Mouse (Mus musculus): ENCODE data around the gene Cd36. TPM values are rescaled to one million over a fixed set of nuclear protein-coding genes. Genes with fewer than 3 reads are reported as not detected.

The Cd36 gene
- polyA plus RNA-seq, 1 experiment, result not detected

DNA sequence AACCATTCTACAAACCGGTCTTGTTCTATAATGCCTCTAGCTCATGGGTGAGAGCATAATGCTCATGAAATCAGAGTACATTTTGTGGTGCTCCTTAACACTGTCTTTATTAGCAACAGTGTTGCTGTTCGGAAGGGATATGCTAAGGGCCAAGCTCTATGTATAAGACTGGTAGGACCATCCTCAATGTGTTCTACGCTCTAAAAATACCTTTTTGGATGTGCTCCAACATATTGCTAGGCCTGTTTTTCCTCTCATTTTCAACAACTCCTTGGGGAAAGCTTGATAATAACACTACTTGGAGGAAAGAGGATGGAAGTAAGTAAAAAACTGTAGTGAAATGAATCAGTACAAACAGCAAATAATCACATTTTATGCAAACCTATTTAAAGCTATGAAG lies 44.7 kb downstream of the Cd36 start:
- no peaks in the 10 kb centered on the region for H3K4me1 ChIP-seq
- no peak for TF ChIP-seq GATA1 (IDR thresholded peaks at IDR 0.05; ENCODE audit: borderline replicate concordance, low read length)
- no peak for TF ChIP-seq FLI1 (IDR thresholded peaks at IDR 0.05; ENCODE audit: low read length)
- H3K4me3 ChIP-seq (replicated peaks), result no peak overlapping the region
- no peaks in the 10 kb centered on the region for H3K9me3 ChIP-seq
- no peaks in the 10 kb centered on the region for H3K27me3 ChIP-seq (replicated peaks)
- no peaks in the 10 kb centered on the region for H3K36me3 ChIP-seq (replicated peaks; ENCODE audit: low read length)

DNA sequence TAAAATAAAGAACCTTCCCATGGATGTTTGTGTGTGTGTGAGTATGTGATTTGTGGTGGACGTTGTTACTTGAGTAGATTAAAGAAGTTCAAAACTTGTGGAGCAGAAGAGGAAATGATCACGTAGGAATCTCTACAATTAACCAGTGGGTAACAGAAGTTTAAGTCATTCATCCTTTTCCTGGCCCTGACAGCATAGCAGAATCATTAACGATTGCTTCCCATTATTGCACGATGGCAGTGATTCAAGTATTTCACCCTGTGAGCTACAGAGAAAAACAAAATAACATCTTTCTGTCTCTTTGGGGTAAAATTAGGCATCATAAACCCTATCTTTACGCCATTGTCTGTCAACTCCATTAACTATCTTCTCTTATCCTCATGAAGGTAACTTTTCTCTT lies 45.3 kb downstream of the Cd36 start:
- no peak for TF ChIP-seq GATA1 (IDR thresholded peaks at IDR 0.05; ENCODE audit: borderline replicate concordance, low read length)
- TF ChIP-seq FLI1 (IDR thresholded peaks at IDR 0.05; ENCODE audit: low read length), result no peak
- H3K9me3 ChIP-seq, result no peaks in the 10 kb centered on the region

DNA sequence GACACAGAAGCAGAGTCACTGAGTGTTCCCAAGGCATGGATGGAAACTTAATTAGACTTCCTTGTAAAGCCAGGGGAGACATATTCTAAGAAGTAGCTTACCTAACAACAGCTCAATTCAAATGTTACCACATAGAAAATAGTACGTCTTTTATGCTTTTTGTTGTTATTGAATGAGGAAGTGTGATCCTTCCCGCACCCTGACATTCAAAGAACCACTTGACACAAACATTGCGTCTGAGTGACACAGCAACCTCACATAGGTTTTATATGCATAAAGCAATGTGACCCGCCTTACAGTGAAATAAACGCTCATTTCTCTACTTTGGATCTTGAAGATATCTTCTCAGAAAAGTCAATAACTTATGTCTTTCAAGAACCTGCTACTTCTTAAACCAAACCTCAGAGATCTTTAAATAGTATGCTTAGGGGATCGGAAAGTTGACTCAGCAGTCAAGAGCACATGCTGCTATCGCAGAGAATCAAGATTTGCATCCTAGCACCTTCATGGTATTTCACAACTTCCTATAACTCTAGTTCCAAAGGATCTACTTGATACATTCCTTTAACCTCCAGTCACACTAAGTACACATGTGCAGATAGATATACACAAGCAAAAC lies 46.4 kb downstream of the Cd36 start:
- no peak for TF ChIP-seq GATA1 (IDR thresholded peaks at IDR 0.05; ENCODE audit: borderline replicate concordance, low read length)
- TF ChIP-seq FLI1 (IDR thresholded peaks at IDR 0.05; ENCODE audit: low read length), result no peak
- Histone ChIP-seq H3K9me3 (no peaks in the 10 kb centered on the region), H3K4me3 (replicated peaks) (no peak overlapping the region), H3K4me1 (no peaks in the 10 kb centered on the region), H3K36me3 (replicated peaks; ENCODE audit: low read length) (no peaks in the 10 kb centered on the region), H3K27me3 (replicated peaks) (no peaks in the 10 kb centered on the region)

More for the DNA sequence above, 45.3 kb downstream of the Cd36 start:
- no peaks in the 10 kb centered on the region for H3K4me1 ChIP-seq
- no peaks in the 10 kb centered on the region for H3K27me3 ChIP-seq (replicated peaks)
- H3K4me3 ChIP-seq (replicated peaks), result no peak overlapping the region
- H3K36me3 ChIP-seq (replicated peaks; ENCODE audit: low read length), result no peaks in the 10 kb centered on the region

DNA sequence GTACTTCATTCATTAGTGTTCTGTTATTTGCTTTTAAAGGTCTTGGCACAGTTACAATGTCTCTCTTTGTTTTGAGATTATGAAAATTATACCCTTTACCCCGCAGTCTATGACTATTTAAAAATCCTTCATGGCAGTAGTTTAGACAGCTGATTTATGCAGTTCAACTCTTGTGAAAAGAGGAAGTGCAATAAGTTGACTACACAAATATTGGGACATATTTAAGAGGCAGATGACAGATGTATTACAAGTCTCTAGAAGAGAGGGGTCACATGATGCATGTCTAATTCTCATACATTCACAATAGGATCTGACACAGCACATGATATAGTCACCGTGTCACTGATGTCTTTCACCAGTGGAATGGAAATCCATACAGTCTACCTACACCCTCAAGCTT lies 49.1 kb downstream of the Cd36 start:
- TF ChIP-seq GATA1 (IDR thresholded peaks at IDR 0.05; ENCODE audit: borderline replicate concordance, low read length) (no peak), FLI1 (IDR thresholded peaks at IDR 0.05; ENCODE audit: low read length) (no peak)
- no peaks in the 10 kb centered on the region for H3K36me3 ChIP-seq (replicated peaks; ENCODE audit: low read length)
- no peak overlapping the region for H3K4me3 ChIP-seq (replicated peaks)
- no peaks in the 10 kb centered on the region for H3K9me3 ChIP-seq
- H3K4me1 ChIP-seq, result no peaks in the 10 kb centered on the region
- no peaks in the 10 kb centered on the region for H3K27me3 ChIP-seq (replicated peaks)

DNA sequence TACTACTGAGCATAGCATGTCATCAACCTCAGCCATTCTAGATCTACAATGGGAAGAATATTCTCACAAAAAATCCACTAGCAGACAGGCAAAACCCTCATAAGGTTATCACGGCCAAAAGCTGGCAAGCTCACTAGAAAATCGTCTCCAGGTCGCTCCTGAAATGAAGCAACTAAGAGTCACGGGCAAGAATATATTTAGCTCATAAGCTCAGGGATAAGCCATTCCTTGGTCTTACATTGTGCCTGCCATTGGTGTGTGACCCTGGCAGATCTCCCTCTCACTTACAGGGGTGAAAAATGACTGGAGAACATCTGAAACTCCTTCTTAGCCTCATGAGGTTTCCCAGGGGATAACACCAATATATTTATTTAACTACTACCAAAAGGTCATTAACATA lies 52.2 kb downstream of the Cd36 start:
- no peak overlapping the region for H3K4me3 ChIP-seq (replicated peaks)

DNA sequence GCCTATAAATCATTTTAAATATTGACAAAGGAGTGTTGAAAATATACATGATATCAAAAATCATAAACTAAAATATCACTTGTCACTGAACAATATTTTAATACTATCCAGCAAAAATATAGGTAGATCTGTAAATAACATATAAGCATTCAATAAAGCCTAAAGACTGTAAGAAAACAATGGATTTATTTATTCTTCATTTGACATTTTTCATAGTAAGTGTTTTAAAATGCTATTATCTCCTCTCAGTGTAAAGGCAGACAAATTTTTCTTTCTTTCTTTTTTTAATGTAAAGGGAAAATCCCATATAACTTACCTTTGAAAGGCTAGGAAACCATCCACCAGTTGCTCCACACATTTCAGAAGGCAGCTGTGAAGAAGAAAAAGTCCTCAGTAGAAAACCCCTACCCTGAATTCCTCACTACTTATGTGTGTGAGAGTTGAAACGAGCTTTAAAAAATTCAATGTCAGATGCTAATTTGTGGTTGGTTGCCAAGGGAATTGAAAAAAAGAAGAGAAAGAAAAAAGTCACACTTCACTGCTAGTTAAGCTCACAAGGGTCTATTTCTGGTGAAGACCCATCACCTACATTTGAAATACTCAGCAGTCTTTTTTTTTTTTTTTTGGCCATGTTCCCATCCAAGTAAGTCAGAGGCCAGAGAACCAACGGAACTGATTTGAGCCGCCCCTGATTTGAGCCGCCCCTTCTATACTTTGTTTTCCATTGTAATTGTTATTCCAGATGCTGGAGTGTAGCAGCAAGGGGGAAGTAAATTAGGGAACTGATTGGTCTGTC lies 53.1 kb downstream of the Cd36 start:
- H3K36me3 ChIP-seq (replicated peaks; ENCODE audit: low read length), result no peaks in the 10 kb centered on the region
- H3K27me3 ChIP-seq (replicated peaks), result no peaks in the 10 kb centered on the region
- no peak for TF ChIP-seq GATA1 (IDR thresholded peaks at IDR 0.05; ENCODE audit: borderline replicate concordance, low read length)
- TF ChIP-seq FLI1 (IDR thresholded peaks at IDR 0.05; ENCODE audit: low read length), result no peak
- no peaks in the 10 kb centered on the region; the same call in 1 of the 2 replicates for H3K4me1 ChIP-seq
- H3K4me3 ChIP-seq (replicated peaks), result no peak overlapping the region
- no peaks in the 10 kb centered on the region for H3K9me3 ChIP-seq

More for the DNA sequence above, 52.2 kb downstream of the Cd36 start:
- Histone ChIP-seq H3K36me3 (replicated peaks; ENCODE audit: low read length) (no peaks in the 10 kb centered on the region), H3K9me3 (no peaks in the 10 kb centered on the region), H3K27me3 (replicated peaks) (no peaks in the 10 kb centered on the region), H3K4me1 (no peaks in the 10 kb centered on the region)
- TF ChIP-seq FLI1 (IDR thresholded peaks at IDR 0.05; ENCODE audit: low read length) (no peak), GATA1 (IDR thresholded peaks at IDR 0.05; ENCODE audit: borderline replicate concordance, low read length) (no peak)

DNA sequence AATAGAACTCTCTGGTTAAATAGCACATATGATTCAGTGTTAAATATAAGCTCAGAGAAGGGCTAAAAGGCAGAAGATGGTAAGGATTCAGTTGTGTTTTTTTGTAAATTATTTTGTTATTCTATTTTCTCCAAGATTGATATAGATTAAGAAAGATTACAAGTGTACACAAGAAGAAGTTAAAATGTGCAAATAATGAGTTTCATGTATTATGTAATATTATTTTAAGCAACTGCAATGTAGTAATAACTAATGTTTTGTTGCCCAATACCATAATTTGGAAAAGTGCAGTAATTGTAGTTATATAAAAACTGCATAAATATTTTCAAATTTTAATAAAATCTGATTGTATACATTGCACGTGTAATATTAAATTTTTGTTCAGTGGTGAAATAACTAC lies 54.8 kb downstream of the Cd36 start:
- no peaks in the 10 kb centered on the region for H3K27me3 ChIP-seq (replicated peaks)
- TF ChIP-seq FLI1 (IDR thresholded peaks at IDR 0.05; ENCODE audit: low read length) (no peak), GATA1 (IDR thresholded peaks at IDR 0.05; ENCODE audit: borderline replicate concordance, low read length) (no peak)
- H3K36me3 ChIP-seq (replicated peaks; ENCODE audit: low read length), result no peaks in the 10 kb centered on the region
- peaks cover 4% of the 10 kb centered on the region; the same call in 1 of the 2 replicates for H3K4me1 ChIP-seq
- H3K4me3 ChIP-seq (replicated peaks), result no peak overlapping the region
- no peaks in the 10 kb centered on the region for H3K9me3 ChIP-seq

DNA sequence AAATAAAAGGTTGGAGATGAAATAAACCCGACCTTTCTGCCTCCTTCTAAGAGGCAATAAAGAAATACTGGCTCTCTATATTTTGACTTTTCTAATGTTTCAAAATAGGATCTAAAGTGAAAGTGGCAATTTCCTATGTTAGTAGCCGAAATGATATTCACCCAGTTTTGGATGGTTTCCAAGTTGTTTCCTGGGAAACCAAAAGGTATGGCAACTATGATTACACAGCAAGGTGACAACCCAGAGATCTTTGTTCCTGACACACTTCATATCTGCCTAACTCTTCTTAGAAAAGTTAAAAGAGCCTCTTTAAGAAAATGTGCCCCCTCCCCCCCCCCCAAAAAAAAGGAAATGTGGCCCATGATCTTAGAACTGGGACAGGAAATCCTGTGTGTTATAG lies 58.1 kb downstream of the Cd36 start:
- no peaks in the 10 kb centered on the region for H3K9me3 ChIP-seq
- H3K36me3 ChIP-seq (replicated peaks; ENCODE audit: low read length), result no peaks in the 10 kb centered on the region
- no peak overlapping the region for H3K4me3 ChIP-seq (replicated peaks)
- no peaks in the 10 kb centered on the region for H3K27me3 ChIP-seq (replicated peaks)
- TF ChIP-seq FLI1 (IDR thresholded peaks at IDR 0.05; ENCODE audit: low read length) (no peak), GATA1 (IDR thresholded peaks at IDR 0.05; ENCODE audit: borderline replicate concordance, low read length) (no peak)
- peaks cover 4% of the 10 kb centered on the region; the same call in 1 of the 2 replicates for H3K4me1 ChIP-seq

DNA sequence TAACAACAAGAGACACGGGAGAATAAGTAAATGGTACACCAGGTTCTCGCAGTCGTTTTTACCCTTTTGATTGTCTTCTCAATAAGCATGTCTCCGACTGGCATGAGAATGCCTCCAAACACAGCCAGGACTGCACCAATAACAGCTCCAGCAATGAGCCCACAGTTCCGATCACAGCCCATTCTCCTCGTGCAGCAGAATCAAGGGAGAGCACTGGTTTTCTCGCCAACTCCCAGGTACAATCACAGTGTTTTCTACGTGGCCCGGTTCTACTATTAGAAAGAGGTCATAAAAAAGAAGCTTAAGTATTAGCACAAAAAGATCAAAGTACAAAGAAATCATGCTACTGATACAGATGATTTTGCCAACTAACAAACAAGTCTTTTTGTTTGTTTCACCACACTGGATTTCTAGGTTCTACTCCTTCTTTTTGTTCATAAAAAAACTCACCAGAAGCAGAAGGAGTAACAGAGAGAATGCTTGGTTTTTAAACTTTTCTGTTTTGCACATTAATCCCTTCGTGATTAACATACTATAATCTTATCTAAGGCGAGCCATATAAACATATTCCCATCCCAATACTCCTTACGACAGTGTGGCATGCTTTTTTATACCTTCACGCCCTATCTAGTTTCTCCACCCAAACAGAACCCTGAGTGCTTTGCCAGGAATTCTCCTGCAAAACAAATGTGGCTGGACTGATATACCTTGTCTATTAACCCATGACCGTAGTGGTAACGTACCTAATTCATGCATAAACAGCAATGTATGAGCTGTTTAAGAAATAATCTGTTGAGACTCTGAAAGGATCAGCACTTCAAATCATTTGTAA lies 59.7 kb downstream of the Cd36 start:
- H3K4me3 ChIP-seq (replicated peaks), result no peak overlapping the region
- peaks cover 4% of the 10 kb centered on the region; the same call in 1 of the 2 replicates for H3K4me1 ChIP-seq

More for the DNA sequence above, 59.7 kb downstream of the Cd36 start:
- H3K27me3 ChIP-seq (replicated peaks), result no peaks in the 10 kb centered on the region
- H3K36me3 ChIP-seq (replicated peaks; ENCODE audit: low read length), result no peaks in the 10 kb centered on the region
- no peak for TF ChIP-seq GATA1 (IDR thresholded peaks at IDR 0.05; ENCODE audit: borderline replicate concordance, low read length)
- TF ChIP-seq FLI1 (IDR thresholded peaks at IDR 0.05; ENCODE audit: low read length), result no peak
- no peaks in the 10 kb centered on the region for H3K9me3 ChIP-seq

Measured in megakaryocyte, embryonic 14.5 days (primary cell).